Mouse (Mus musculus): ENCODE data around the gene Anapc11. TPM values are rescaled to one million over a fixed set of nuclear protein-coding genes. Genes with fewer than 3 reads are reported as not detected.
A peak's percentile ranks its signal among the peaks of the same experiment; 100 is the strongest.
"Not testable (repeated sequence)": the region's sequence is repeated elsewhere in the genome, so short reads cannot be mapped to it uniquely, and the experiment has no call there.

Gene Anapc11
- total RNA-seq, 2 experiments from 2014 or later: 50.7 to 51.6 TPM

DNA sequence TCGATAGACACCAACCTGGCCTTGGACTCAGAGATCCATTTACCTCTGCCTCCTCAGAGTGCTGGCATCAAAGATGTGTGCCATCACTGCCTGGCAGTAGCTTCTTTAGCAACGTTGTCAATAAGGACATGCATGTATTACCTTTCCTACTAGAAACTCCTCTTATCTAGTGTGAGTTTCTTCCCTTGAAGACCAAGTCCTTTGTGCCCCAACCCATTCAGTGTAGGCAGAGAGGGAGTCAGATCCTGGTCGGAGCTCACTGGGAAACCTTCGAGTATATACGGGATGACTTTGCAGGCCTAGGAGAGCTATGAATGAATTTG is 24.0 kb upstream of the Anapc11 start:
- no peak for DNase-seq

DNA sequence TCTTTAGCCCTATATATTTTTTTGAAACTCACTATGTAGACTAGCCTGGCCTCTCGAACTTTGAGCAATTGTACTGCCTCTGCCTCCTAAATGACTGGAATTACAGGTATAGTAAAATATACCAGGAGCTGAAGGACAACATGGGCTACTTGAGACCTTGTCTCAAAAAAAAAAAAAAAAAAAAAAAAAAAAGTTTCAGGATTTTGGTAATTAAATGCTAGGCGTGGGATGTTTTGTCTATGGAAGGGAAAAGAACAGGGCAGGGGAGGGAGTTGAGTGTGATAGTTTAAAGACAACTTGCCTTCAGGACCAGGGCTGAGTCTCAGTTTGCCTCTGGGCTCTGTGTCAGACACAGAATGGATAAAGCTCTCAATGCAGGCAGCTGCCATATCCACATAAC is 23.2 kb upstream of the Anapc11 start:
- DNase-seq: no peak

- DNase-seq: no peak
Measured at GRCm38 (mm10) chr11:120575940-120576339, 22.3 kb upstream of the Anapc11 start.

GRCm38 (mm10) chr11:120576365-120576981 is 21.7 kb upstream of the Anapc11 start:
- DNase-seq: no peak

- DNase-seq: no peak
Measured at GRCm38 (mm10) chr11:120577211-120578023, 20.8 kb upstream of the Anapc11 start.

DNA sequence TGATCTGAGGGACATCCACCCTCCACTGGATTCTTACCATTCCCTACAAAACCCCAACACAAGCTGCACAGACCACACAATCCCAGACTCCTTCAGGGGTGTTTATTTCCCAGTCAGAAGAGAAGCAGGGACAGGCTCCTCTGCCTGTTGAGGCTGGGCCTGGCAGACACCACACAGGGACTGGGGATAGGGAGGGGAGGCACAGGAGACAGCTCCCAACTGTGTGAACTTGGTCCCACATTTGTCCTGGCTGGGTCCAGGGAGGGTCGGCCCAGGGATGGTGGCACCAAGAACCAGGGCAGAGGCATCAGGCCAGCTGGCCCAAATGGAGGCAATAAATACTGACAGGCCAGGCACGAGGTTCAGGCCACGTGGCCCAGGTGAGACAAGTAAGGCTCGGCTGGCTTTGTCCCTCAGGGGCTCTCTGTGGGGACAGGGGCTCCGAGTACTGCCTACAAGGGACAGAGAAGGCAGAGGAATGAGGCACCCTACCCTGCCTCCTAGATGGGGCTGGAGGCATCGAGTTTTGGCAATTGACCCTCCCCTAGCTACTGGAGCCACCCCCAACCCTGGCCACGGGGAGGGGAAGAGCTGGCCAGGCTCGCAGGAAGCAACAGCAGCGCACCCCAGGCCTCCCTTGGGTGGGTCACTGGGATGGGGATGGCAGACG is 20.1 kb upstream of the Anapc11 start:
- peak; percentile 19 for DNase-seq

DNA sequence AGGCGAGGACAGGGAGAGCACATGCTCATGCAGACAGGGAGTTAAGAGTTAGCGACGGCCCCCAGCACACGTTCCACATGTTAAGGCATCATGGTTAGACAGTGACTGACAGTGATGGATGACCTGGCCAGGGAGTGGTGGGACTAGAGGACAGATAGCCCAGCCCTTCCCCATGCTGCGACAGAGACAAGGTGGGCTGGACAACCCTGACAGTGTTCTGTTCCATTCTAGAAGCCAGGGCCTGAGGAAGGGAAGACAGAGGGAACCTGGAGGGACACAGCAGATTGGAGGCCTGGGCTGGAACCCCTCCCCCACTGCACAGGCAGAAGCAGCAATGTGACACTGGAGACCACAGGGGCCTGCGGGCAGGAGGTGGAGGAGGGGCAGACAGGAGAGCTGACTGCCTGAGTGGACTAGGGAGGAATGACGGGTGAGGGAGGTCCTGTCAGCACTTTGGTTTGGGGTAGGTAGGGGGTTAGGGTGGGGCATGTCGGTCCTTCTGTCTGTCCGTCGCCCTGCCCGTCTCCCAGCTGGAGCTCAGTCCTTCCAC is 19.5 kb upstream of the Anapc11 start:
- no peak for DNase-seq

DNA sequence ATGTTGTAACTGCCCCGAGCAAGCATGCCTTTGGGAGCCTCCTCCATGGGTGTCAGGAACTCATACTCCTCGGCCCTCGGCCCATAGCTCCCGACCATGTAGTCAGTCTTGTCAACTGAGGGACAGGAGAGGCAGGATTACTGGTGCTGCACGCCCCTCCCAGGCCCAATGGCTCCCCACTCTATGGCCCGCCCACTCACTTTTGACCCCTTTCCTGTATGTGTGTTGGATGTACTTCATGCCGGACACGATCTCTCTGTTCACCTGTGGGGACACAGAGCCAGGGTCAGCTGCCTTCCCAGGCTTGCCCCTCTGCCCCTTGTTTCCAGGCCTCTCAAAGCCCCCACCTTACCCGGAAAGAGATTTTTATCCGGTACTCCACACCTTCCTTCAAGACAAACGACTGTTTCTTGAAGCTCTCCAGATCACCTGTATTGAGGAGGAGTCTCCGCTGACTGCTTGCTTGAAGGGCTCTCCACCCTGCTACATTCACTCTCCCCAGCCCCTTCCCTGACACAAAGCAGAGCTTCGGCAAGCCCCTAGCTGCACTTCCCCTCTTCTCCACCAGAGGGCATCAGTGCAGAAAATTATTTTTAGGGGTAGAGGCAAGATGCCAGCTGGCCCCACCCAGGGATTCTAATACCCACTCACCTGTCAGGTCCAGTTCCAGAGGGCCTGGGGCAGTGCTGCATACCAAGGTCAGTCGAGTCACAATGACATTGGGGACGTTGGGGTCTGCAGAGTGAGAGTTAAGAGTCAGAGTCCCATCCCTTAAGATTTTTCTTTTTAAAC is 18.7 kb upstream of the Anapc11 start:
- peak; percentile 50 for DNase-seq

DNA sequence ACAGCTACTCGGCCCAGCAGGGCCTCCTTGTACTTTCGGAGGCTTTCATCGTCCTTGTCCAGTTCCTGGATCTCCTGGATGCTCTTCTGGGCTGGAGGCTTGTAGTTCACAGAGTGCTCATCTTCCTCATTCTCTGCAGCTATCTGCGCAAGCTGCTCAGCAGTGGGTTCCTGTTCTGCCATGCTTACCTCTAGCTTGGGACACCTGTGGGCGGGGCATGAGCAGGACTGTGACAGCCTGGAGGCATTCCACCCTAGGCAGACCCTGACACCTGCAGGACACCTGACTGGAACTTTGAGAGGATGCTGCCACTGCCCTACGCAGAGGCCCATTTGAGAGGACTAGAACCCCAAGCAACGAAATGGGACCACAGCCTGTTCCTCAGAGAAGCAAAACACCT is 18.0 kb upstream of the Anapc11 start:
- no peak for DNase-seq

GRCm38 (mm10) chr11:120580871-120581331 is 17.3 kb upstream of the Anapc11 start:
- DNase-seq: peak; percentile 48

DNA sequence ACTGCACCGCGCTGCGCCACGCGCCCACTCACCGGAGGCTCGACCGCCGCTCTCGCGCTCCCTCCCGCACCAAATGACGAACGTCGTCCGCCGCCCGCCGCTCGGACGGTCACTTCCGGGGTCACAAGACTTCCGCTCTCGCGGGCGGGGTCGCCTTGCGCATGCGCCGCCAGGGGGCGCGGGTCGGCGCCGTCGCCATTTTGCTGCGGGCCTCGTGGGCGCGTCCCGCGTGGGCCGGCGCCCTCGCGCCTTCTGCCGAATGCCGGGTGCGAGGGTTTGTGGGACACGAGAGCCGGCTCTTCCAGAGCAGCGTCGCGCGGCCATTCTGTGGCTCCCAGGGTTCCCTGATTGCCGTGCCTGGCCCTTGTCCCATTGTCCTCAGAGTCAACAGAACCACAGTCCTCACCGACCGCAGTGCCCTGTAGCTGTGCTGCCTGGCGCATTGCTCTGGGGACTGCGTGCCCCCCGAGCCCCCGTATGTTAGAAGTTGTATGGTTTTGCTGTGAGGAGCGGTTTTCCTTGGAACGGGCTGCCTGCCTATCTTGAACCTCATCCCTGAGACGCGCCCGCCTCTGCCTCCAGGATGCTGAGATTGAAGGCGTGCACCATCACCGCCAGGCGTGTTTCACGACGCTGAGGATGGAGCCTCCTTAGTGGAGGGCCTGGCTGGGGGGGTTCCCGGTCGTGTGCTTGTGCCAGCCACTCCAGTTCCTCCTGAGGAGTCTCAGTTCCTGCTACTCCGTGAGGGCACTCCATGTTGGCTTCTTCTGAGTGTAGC is 16.5 kb upstream of the Anapc11 start, which contains the start of gene Arhgdia:
TSS of gene Arhgdia (minus strand) at position 135 of the 778 bp plus-strand sequence.
- DNase-seq: peak; percentile 88

GRCm38 (mm10) chr11:120582268-120582981 is 15.8 kb upstream of the Anapc11 start:
- DNase-seq: no peak

GRCm38 (mm10) chr11:120582982-120583293 is 15.3 kb upstream of the Anapc11 start:
- DNase-seq: not testable (repeated sequence)

DNA sequence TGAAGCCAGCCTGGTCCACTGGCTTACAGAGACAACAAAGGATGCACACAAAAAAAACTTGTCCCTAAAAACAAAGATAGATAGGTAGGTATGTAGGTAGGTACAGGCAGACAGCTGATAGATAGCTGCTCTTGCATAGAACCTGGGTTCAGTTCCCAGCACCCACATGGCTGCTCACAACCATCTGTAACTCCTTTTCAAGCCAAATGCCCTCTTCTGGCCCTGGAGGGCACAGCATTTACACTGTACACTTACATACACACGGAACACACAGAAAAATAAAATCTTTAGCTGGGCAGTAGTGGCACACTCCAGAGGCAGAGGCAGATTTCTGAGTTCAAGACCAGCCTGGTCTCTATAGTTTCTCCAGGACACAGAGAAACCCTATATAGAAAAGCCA is 14.3 kb upstream of the Anapc11 start:
- DNase-seq: no peak

DNA sequence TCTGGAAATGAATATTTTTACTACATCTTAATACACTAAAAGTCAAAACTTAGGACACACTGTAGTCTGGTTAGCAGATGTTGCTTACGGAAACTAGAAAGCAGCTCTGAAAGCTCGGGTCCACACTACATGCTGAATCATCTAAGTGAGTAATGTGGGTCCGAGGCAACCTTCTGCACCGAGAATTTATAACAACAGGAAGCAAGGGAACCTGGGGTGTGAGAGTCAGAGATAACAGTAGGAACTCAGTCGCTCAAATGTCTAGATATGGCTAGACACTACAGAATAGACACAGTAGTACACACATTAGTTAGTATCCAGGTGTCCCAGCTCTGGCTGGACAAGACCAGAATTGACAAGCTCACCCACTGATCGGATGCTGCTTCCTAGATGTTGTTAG is 9.7 kb upstream of the Anapc11 start:
- DNase-seq: no peak

GRCm38 (mm10) chr11:120597240-120598235 is 683 bp upstream of the Anapc11 start:
- DNase-seq: no peak

DNA sequence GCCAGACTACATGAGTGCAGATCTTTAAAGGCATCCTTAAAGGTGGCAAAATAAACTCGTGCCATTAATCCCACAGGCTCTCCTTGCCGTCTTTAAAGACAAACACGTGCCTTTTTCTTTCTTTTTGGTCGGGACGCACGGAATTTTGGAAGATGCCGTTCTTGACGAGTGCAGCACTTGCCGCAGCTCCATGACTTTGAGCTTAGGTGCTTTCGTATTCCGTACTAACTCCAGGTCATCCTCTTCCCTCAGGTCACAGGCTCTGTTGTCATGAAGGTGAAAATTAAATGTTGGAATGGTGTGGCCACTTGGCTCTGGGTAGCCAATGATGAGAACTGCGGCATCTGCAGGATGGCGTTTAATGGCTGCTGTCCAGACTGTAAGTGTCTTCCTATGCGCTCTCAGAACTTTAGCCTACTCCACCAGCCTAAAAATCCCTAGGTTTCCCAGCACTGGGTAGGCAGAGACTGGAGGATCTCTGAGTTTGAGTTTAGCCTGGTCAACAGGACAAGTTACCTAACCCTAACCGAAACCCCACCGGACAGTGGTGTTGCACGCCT is 849 bp downstream of the Anapc11 start:
- DNase-seq: no peak

DNA sequence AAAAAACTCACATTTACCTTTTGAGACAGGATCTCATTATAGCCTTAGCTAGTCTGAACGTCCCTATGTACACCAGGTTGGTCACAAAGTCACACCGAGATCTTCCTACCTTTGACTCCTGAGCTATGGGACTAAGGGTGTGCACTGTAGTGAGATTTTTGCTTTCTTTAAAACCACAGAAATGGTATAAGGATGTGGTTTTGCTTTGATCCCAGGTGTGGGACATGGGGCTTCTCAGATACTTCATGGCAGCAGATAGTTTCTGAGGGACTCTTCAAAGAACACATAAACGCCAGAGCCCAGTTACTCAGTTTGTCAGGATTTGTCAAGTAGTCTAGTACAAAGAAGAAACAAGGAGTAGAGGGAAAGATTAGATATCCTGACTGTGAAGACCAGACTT is 2.5 kb downstream of the Anapc11 start:
- no peak for DNase-seq

- DNase-seq: no peak
Measured at GRCm38 (mm10) chr11:120603545-120603944, 5.3 kb downstream of the Anapc11 start.
